Mouse (Mus musculus) CD8-positive naive resting alpha-beta T cell, adult 2 months (primary cell): ENCODE measurements around the gene Nrg4.

Source experiments
- DNase-seq, 2 experiments: peaks; one replicate each; pipeline ENCODE4 v3.0.0; 2022; ENCODE audit warnings: low read depth in 2 of 2, low spot score in 2 of 2

Nrg4 gene

DNA sequence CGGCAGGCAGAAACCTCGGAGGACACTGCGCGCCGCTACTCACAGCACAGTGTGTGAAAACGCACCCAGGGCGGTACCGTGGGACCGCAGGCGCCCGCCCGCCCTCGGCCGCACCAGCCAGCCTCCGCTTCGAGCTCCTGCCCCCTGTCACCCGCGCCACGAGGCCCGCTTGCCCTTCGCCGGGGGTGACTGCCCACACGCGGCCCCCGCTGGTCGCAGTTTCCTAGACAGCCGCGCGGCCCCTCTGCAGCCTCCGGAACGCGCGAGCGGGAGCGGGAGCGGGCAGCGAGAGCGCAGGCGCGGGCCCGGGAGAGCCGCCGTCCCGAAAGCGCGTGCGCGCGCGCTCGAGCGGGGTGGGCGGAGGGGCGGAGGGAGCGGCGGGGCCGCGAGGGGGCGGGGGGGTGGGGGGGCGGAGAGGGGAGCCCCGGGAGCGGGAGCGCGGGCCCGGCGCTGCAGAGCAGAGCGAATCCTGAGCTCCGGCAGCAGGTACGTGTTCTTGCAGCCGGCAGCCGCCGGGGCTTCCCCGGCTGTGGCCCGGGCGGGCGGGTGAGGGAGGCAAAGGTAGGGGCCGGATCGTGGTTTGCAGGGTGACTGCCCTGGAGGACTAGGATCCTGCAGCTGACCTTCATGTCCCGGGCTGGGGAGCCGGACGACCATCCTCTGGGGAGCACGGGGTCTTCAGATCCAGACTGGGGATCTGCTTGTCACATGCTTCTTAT is at the start of gene Nrg4, which contains the start of gene Tmem266:
Gene Nrg4 (minus strand): TSS at position 330 of the 719 bp plus-strand sequence.
Gene Tmem266 (plus strand): TSS at position 399 of the 719 bp plus-strand sequence.
- DNase-seq, result peak; percentile 20 to 21

- no peak for DNase-seq
These were observed 45.3 kb upstream of the Nrg4 start for GRCm38 (mm10) chr9:55371908-55372307.

DNA sequence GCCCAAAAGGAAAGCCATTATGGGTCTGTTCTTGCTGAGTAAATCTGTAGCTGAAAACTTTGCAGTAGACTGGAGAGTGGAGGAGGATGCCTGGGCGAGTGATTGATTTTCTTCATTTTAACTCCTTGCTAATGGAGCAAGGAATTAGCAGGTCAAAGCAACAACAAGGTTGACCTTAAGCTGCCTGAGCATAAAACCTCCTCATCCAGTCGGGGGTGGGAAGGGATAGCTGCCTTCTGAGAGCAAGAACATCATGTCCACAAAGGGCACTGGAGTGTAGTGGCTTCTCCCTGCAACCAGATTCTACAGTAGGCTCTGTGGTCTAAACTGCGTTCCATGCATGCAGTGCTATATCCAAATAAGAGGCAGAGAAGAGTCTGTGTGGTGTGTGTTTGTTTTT is 41.4 kb upstream of the Nrg4 start:
- no peak for DNase-seq

DNA sequence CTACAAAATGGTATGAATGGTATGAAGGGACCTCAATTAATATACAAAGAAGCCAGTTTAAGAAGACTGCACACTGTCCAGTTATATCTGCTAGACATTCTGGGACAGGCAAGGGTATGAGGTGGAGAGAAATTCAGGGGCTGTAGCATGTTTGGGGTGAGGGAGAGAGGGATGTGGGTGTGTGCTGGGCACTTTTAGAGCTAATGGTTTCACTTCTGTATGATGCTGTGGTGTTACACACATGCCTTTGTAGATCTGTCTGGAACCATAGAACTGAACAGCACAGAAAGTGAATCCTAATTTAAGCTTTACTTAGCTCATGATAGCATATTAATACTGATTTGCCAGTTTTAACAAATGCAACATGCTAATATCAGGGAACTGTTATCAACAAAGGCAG is 37.1 kb upstream of the Nrg4 start:
- no peak for DNase-seq

DNA sequence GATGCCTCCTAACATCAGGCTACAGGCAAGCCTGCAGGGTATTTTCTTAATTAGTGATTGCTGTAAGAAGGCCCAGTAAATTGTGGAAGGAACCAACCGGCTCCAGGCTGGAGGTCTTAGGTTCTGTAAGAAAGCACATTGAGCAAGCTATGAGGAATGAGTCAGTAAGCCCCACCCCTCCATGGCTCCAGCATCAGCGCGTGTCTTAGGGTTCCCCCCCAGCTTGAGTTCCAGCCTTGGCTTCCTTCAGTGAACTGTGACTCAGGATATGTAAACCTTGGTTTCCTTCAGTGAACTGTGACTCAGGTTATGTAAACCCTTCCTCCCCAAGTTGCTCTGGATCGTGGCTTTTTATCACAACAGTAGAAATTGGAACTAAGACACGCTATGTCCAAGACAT is 35.3 kb upstream of the Nrg4 start:
- no peak for DNase-seq

DNA sequence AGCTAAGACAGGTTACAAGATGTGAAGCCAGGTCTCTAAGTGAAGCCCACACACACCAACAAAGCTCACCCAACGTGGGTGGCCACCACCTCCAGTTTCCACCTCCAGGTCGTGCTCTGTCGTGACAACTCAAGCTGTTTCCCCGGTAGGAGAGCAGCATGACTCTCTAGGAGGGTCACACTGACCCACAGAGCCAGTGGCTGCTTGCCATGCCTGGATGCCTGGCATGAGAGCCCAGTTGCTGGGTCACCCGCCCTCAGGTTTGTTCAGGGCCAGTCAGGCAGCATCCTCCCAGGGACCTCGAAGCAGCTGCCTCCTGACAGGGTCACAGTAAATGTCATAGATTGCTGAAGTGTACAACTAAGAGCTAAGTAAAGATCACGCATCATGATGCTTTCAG is 34.2 kb upstream of the Nrg4 start:
- no peak for DNase-seq

DNA sequence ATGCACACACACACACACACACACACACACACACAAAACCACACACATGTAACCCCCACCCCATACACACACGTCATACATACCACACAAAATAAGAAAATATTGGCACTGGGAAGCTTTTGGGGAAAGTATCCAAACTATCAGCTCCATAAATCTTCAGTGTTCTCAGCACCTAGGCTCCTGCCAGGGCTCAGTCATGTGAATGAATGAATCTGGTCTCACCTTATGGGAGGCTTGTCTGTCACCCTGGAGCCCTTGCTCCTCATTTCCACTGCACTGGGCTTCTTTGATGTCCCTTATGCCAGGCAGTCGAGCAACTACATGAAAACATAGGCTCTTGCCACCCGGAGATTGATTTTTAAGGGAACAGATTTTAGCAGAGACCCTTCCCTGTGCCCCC is 33.7 kb upstream of the Nrg4 start:
- DNase-seq, result no peak

- DNase-seq, result no peak
These were observed 30.5 kb upstream of the Nrg4 start for GRCm38 (mm10) chr9:55357164-55357563.

- no peak for DNase-seq
These were observed 28.7 kb upstream of the Nrg4 start for GRCm38 (mm10) chr9:55355270-55355834.

GRCm38 (mm10) chr9:55354686-55355085 is 28.0 kb upstream of the Nrg4 start:
- no peak for DNase-seq

GRCm38 (mm10) chr9:55348664-55349063 is 22.0 kb upstream of the Nrg4 start:
- no peak for DNase-seq

DNA sequence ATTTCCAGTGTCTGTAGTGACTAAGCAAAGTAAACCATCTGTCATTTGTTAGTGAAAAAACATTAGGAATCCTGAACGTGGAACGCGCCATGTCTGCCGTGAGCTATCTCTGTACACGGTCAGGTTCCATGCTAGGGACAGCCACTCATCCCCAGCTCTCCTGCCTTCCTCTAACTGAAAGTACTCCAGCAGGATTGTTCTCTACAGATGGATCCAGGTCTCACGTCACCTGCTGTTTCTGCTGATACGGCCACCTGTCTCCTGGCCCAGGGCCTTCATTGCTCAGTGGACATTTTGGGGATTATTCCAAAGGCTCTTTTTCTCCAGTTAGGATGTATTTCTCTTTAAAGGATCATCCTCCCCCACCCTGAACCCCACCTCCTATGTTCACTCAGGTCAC is 18.7 kb upstream of the Nrg4 start:
- DNase-seq, result no peak

DNA sequence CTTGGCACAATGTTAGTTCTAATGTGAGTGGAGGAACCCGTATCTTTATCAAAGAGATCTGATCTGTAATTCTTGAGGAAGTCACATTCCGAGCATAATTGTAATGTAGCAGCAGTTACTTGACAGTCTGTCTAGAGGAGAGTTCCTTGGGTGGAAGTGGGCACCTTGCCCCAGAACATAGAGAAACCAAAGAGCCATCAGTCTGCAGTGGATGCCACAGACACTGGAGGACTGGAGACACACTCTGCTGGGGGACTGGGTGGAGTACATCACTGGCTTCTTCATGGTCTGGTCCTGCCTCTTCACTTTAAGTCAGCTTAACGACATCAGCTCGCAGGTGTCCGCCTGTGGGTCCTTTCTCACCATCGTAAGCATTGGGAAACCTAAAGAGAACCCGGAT is 17.5 kb upstream of the Nrg4 start:
- no peak for DNase-seq

DNA sequence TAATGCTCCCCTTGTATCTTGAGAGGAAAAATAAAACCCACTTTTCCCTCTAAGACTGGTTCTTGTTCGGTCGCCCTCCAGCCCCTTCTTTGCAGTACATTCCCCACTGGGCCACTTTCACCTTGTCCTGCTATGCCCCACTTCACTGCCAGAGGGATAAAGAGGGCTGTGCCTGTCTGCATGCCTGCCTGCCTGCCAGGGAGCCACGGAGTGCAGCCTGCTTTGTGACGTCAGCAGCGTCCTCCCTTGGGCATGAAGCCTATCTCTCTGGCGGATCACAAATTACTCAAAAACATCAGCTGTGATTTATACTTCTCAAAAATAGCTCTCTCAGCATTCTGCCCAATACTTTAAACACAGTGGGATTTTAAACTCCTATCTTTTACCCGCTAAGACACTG is 6.3 kb upstream of the Nrg4 start:
- no peak for DNase-seq

GRCm38 (mm10) chr9:55332476-55332875 is 5.8 kb upstream of the Nrg4 start:
- no peak for DNase-seq

- no peak for DNase-seq
These were observed 2.8 kb upstream of the Nrg4 start for GRCm38 (mm10) chr9:55329401-55329800.

DNA sequence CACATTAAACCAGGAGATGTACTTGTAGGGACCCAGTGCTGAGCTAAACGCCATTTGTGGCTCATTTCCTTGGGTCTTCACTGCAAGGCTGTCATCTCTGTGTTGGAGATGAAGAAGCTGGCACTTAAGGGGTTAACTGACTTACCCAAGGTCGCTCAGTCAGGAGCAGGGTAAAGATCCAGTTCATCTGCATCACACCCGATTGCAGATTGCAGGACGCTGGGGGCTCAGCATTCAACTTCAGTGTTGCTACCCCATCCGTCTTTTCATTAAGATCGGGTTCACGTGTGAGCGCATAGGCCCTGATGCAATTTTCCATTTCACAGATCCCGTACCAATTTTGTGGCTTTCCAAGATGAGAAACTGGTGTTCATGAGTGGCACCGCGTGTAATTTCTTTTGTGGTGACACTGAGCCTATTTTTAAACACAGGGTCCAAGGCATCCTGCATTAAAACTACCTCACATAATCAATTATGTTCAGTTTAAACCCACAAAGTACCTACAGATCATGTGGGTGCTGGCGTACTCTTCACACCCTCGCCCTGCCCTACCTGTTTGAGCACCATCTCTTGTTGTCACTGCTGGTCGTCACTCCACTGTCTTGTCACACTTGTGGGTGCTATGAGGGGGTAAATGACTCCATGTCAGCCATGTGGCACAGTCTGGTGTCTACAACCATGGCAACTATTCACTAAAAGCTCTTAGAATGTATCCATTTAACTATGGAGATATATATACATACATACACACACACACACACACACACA is 1.7 kb upstream of the Nrg4 start:
- no peak for DNase-seq

DNA sequence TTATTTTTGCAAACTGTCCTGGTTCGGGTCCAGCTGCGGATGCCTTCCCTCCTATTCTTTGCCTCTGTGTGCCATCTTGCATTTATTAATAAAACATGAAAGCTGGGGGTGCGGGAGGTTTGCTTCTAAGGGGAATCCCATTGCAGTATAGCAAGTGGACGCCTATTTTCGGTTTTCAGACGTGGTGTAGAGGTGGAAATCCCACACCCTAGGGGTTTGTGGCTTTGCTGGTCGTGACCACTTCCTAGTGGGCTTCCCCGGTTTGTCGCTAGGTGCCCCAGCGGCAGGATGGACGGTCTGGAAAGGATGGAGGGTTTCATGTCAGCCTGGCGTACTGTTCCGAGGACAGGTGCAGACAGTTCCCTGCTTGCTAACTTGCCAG is 581 bp upstream of the Nrg4 start:
- peak; percentile 12 to 20 for DNase-seq

DNA sequence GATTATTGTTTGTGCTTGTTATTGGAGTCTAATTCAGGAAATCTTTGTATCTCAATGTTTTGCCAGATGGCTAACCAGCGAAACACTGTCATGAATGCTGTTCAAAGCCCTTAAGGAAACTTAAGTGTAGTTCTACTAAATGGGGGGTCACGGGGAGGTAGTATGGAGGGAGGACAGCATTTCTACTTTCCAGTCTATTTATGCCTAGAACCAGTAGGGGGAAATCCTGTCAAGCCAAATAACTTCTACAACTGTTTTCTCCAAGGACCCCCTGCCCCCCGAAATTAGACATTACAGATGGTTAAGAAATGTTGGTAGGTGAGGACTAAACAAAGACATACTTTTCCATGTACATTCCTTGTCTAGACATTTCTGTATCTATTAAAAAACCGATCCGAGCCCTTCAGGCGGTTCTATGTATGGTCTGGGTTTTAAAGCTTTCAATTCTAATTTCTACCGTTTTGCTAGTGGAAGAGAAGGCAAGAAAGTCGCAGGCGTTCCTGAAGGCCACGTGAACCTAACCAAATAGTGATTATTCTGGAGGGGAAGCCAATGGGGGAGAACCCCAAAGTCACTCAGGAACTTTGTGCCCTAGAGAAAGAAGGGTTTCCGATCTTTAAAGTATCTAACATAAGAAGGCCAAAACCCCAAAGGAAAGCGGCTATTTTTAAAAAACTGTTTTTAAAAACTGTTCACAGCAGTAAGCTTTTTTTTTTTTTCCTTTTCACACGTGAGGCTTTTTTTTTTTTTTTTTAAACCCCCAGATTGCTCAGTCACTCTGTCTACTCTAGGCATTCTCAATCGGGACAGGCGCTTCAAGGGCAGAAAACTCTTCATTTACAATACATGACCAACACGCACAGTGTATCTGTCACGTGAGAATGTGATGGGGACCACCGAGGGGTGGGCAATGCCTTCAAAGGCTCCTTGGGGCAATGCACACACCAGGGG is 805 bp downstream of the Nrg4 start:
- no peak for DNase-seq

DNA sequence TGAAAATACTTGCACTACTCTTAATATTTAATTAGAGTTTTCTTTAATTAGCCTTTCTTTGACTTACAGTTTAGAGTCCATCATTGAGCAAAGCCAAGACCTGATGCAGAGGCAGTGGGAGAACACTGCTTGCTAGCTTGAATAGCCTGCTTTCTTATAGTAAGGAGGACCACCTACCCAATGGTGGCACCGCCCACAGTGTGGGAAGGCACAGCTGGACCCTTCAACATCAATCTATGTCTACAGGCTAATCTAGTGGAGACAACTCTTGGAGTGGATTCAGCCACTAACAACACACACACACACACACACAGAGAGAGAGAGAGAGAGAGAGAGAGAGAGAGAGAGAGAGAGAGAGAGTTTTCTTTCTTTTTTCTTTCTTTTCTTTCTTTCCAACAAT is 1.6 kb downstream of the Nrg4 start:
- DNase-seq, result no peak

GRCm38 (mm10) chr9:55324516-55324915 is 2.1 kb downstream of the Nrg4 start:
- no peak for DNase-seq
